Mouse (Mus musculus): ENCODE measurements around the gene Tmem132e. TPM values are rescaled to one million over a fixed set of nuclear protein-coding genes. Genes with fewer than 3 reads are reported as not detected.
A peak's percentile ranks its signal among the peaks of the same experiment; 100 is the strongest.

The Tmem132e gene
- polyA plus RNA-seq, 1 experiment from 2014 or later: 0.40 TPM

DNA sequence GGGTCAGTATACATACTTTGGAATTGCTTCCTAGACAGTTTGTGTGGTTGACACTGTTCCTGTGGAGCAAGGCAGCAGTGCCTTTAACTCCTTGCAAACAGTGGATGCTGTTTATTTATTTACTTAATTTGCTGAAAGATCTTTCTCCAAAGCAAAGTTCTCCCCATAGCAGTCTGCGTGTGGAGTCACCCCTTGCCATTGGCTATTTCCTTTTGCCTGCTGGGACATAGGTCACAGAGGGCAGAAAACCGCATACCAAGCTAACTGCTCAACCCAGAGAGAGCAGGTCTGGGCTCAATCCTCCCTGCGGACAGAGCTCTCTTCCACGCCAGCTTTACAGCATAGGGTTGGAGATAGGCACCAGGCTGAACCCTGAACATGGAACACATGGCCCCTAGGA is 34.8 kb downstream of the Tmem132e start:
- Histone ChIP-seq H3K9me3 (ENCODE audit: low read length) (no peaks in the 10 kb centered on the region), H3K4me3 (ENCODE audit: low read length) (no peak overlapping the region), H3K9ac (replicated peaks; ENCODE audit: low read length) (no peak overlapping the region), H3K27me3 (ENCODE audit: insufficient read depth, low read length) (no peaks in the 10 kb centered on the region), H3K27ac (ENCODE audit: low read length) (no peak overlapping the region), H3K4me1 (ENCODE audit: insufficient read depth, low read length) (no peaks in the 10 kb centered on the region; the same call in 1 of the 2 replicates), H3K4me2 (replicated peaks; ENCODE audit: low read depth, low read length) (no peak overlapping the region), H3K36me3 (ENCODE audit: insufficient read depth, low read length) (no peaks in the 10 kb centered on the region)
- ATAC-seq (ENCODE audit: low FRiP score, low TSS enrichment): no peak
- 28% methylated on average over 4 of the region's 4 CpGs for WGBS

DNA sequence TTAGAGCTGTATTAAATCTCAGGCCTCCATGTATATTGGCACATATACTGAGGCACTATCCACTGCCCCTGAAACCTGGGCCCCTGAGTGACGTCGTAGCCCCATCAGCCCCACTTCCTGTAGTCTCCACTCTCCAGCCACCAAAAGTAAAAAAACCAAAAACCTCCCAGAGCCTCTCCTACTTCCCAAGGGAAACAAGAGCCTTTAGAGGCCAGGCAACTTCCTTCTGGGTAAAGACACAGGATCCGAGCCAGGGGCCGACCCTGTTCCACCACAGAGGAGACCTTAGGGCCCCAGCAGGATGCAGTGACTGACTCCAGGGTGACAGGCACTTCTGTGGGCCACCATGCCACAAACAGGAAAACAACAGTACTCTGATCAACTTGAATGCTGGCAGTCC is 40.1 kb downstream of the Tmem132e start:
- no peak for ATAC-seq (ENCODE audit: low FRiP score, low TSS enrichment)
- no peak overlapping the region for H3K27ac ChIP-seq (ENCODE audit: low read length)
- H3K9ac ChIP-seq (replicated peaks; ENCODE audit: low read length): no peak overlapping the region
- H3K4me1 ChIP-seq (ENCODE audit: insufficient read depth, low read length): no peaks in the 10 kb centered on the region
- peaks cover 25% of the 10 kb centered on the region for H3K27me3 ChIP-seq (ENCODE audit: insufficient read depth, low read length)
- H3K9me3 ChIP-seq (ENCODE audit: low read length): no peaks in the 10 kb centered on the region
- H3K36me3 ChIP-seq (ENCODE audit: insufficient read depth, low read length): no peaks in the 10 kb centered on the region
- no peak overlapping the region for H3K4me3 ChIP-seq (ENCODE audit: low read length)
- 33% methylated on average over 4 of the region's 4 CpGs for WGBS
- H3K4me2 ChIP-seq (replicated peaks; ENCODE audit: low read depth, low read length): no peak overlapping the region

DNA sequence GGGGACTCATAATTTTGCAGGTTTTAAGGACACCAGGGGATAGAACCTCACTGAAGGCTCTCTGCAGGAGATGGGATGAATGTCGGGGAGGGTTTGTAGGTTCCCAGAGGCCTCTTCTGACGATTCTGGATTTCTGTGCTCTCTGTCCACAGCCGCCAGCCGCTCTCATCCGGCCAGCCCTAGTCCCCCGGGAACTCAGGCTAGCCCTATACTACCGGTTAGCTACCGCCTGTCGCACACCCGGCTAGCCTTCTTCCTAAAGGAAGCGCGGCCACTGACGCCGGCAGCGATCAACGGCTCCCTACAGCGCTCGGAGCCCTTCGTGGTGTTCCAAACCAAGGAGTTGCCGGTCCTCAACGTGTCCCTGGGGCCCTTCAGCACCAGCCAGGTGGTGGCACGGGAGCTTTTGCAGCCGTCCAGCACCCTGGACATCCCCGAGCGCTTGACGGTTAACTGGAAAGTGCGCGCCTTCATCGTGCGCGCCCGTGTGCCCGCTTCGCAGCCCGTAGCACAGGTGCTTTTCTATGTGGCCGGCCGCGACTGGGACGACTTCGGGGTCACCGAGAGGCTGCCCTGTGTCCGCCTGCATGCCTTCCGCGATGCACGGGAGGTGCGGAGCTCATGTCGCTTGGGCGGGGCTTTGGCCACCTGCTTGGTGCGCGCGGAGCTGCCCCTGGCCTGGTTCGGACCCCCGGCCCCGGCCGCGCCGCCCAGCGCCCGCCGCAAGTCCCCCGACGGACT is 45.6 kb downstream of the Tmem132e start:
- H3K27me3 ChIP-seq (ENCODE audit: insufficient read depth, low read length): peaks cover 62% of the 10 kb centered on the region
- H3K9ac ChIP-seq (replicated peaks; ENCODE audit: low read length): no peak overlapping the region
- H3K4me1 ChIP-seq (ENCODE audit: insufficient read depth, low read length): peaks cover 11% of the 10 kb centered on the region
- H3K9me3 ChIP-seq (ENCODE audit: low read length): no peaks in the 10 kb centered on the region
- 2% methylated on average over 62 of the region's 62 CpGs for WGBS
- no peaks in the 10 kb centered on the region for H3K36me3 ChIP-seq (ENCODE audit: insufficient read depth, low read length)
- H3K27ac ChIP-seq (ENCODE audit: low read length): no peak overlapping the region
- peak overlapping the region; percentile 44 for H3K4me3 ChIP-seq (ENCODE audit: low read length)
- H3K4me2 ChIP-seq (replicated peaks; ENCODE audit: low read depth, low read length): peak overlapping the region; percentile 58
- ATAC-seq (ENCODE audit: low FRiP score, low TSS enrichment): no peak

DNA sequence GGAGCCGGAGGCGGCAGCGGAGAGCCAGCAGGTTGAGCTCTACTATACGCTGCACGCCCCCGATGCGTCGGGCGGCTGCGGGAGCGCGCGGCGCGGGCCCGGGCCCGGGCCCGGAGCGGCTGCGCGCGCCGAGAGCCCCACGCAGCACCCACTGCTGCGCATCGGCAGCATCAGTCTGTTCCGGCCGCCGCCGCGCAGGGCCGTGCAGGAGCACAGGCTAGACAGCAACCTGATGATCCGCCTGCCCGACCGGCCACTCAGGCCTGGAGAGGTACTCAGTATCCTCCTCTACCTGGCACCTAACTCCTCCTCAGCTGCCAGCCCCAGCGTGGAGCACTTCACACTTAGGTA is 46.1 kb downstream of the Tmem132e start:
- H3K27ac ChIP-seq (ENCODE audit: low read length): no peak overlapping the region
- H3K4me2 ChIP-seq (replicated peaks; ENCODE audit: low read depth, low read length): peak overlapping the region; percentile 58
- 3% methylated on average over 29 of the region's 36 CpGs for WGBS
- no peaks in the 10 kb centered on the region for H3K36me3 ChIP-seq (ENCODE audit: insufficient read depth, low read length)
- H3K9ac ChIP-seq (replicated peaks; ENCODE audit: low read length): no peak overlapping the region
- peaks cover 62% of the 10 kb centered on the region for H3K27me3 ChIP-seq (ENCODE audit: insufficient read depth, low read length)
- H3K9me3 ChIP-seq (ENCODE audit: low read length): no peaks in the 10 kb centered on the region
- ATAC-seq (ENCODE audit: low FRiP score, low TSS enrichment): no peak
- H3K4me3 ChIP-seq (ENCODE audit: low read length): peak overlapping the region; percentile 44
- peaks cover 11% of the 10 kb centered on the region for H3K4me1 ChIP-seq (ENCODE audit: insufficient read depth, low read length)

DNA sequence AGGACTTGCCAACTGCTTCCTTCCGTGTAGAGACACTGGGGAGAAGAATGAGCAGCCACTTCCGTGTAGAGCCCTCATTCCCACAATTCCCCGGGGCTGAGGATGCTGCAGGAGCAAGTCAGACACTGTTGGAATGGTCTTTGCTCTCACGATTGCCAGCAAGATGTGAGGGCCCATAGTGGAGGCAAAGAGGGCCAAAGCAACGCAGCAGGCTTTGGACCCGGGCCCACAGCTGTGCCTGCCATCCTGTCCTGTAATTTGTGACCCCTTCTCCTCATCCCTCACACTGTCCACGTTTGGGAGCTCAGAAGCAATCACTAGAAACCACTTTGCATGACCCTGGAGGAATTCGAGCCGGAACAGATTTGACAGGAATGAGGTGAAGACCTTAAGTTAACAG is 59.8 kb downstream of the Tmem132e start:
- no peak overlapping the region for H3K9ac ChIP-seq (replicated peaks; ENCODE audit: low read length)
- no peak for ATAC-seq (ENCODE audit: low FRiP score, low TSS enrichment)
- no peak overlapping the region for H3K4me3 ChIP-seq (ENCODE audit: low read length)
- H3K36me3 ChIP-seq (ENCODE audit: insufficient read depth, low read length): no peaks in the 10 kb centered on the region
- H3K4me2 ChIP-seq (replicated peaks; ENCODE audit: low read depth, low read length): no peak overlapping the region
- 48% methylated on average over 9 of the region's 9 CpGs for WGBS
- H3K4me1 ChIP-seq (ENCODE audit: insufficient read depth, low read length): 0 out of 2 replicates have a peak, but pooled peaks cover 8% of the 10 kb centered on the region
- no peaks in the 10 kb centered on the region for H3K9me3 ChIP-seq (ENCODE audit: low read length)
- no peaks in the 10 kb centered on the region for H3K27me3 ChIP-seq (ENCODE audit: insufficient read depth, low read length)
- H3K27ac ChIP-seq (ENCODE audit: low read length): no peak overlapping the region

DNA sequence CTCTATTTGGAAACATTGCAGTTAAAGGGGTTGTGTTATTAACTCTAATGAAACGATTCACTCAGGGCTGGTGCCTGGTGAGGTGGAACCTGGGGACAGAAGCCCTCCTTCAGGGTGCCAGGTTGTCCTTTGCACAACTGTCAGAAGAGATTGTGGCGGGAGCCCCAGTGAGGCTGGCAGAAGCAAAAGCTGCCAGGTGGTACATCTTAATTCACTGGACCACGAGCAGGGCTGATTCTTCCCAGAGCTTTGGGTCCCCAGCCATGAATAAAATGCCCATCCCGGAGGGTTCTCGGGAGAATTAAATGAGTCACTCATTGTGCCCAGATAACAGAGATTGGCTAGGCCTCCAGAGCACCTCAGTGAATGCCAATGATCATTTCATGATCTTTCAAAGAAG is 63.8 kb downstream of the Tmem132e start:
- Histone ChIP-seq H3K36me3 (ENCODE audit: insufficient read depth, low read length) (no peaks in the 10 kb centered on the region), H3K9ac (replicated peaks; ENCODE audit: low read length) (no peak overlapping the region), H3K9me3 (ENCODE audit: low read length) (no peaks in the 10 kb centered on the region), H3K27me3 (ENCODE audit: insufficient read depth, low read length) (no peaks in the 10 kb centered on the region), H3K27ac (ENCODE audit: low read length) (no peak overlapping the region), H3K4me1 (ENCODE audit: insufficient read depth, low read length) (0 out of 2 replicates have a peak, but pooled peaks cover 10% of the 10 kb centered on the region), H3K4me3 (ENCODE audit: low read length) (no peak overlapping the region), H3K4me2 (replicated peaks; ENCODE audit: low read depth, low read length) (no peak overlapping the region)
- no peak for ATAC-seq (ENCODE audit: low FRiP score, low TSS enrichment)
- WGBS: 42% methylated on average over 5 of the region's 5 CpGs

DNA sequence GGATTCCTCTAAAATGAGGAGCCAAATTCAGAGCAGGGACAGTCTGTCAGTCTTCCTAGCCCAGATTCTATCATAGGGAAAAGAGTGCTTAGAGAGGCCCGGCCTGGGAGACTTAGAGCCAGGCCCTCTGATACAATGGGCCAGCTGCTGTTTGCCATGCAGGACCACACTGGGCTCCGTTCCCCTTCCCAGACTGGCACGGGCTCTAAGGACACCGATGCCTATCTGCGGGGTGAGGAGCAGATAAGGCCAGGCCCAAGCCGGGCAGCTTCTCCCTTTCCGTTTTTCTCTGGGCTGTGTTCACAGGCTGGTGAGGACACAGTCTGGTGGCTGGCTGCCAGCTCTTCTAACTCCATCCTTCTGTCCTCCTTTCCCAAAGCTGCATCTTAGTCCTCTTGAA is 64.5 kb downstream of the Tmem132e start:
- Histone ChIP-seq H3K9ac (replicated peaks; ENCODE audit: low read length) (no peak overlapping the region), H3K27ac (ENCODE audit: low read length) (no peak overlapping the region), H3K4me3 (ENCODE audit: low read length) (no peak overlapping the region), H3K27me3 (ENCODE audit: insufficient read depth, low read length) (no peaks in the 10 kb centered on the region), H3K4me2 (replicated peaks; ENCODE audit: low read depth, low read length) (no peak overlapping the region), H3K4me1 (ENCODE audit: insufficient read depth, low read length) (0 out of 2 replicates have a peak, but pooled peaks cover 10% of the 10 kb centered on the region), H3K9me3 (ENCODE audit: low read length) (no peaks in the 10 kb centered on the region), H3K36me3 (ENCODE audit: insufficient read depth, low read length) (no peaks in the 10 kb centered on the region)
- ATAC-seq (ENCODE audit: low FRiP score, low TSS enrichment): no peak
- WGBS: 76% methylated on average over 7 of the region's 7 CpGs

DNA sequence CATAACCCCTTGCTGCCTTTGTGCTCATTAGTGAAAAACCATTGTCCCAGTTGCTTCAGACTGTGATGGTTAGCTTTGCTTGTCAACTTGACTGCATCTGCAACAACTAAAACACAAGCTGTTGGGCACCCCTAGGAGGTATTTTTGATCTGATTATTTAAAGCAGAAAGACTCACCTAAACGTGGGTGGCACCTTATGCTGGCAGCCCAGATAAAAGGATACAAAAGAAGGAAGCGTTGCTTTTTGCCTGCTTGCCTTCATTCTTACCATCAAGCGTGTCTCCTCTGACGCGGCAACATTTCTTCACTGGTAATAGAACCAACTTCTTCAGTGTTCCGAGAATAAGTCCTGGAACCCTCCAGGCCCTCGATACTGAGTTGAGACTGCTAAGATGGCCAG is 72.6 kb downstream of the Tmem132e start:
- no peak overlapping the region for H3K4me2 ChIP-seq (replicated peaks; ENCODE audit: low read depth, low read length)
- H3K9ac ChIP-seq (replicated peaks; ENCODE audit: low read length): no peak overlapping the region
- H3K9me3 ChIP-seq (ENCODE audit: low read length): no peaks in the 10 kb centered on the region
- ATAC-seq (ENCODE audit: low FRiP score, low TSS enrichment): no peak
- no peak overlapping the region for H3K4me3 ChIP-seq (ENCODE audit: low read length)
- no peak overlapping the region for H3K27ac ChIP-seq (ENCODE audit: low read length)
- H3K36me3 ChIP-seq (ENCODE audit: insufficient read depth, low read length): no peaks in the 10 kb centered on the region
- 84% methylated on average over 7 of the region's 7 CpGs for WGBS
- H3K27me3 ChIP-seq (ENCODE audit: insufficient read depth, low read length): no peaks in the 10 kb centered on the region
- no peaks in the 10 kb centered on the region for H3K4me1 ChIP-seq (ENCODE audit: insufficient read depth, low read length)

DNA sequence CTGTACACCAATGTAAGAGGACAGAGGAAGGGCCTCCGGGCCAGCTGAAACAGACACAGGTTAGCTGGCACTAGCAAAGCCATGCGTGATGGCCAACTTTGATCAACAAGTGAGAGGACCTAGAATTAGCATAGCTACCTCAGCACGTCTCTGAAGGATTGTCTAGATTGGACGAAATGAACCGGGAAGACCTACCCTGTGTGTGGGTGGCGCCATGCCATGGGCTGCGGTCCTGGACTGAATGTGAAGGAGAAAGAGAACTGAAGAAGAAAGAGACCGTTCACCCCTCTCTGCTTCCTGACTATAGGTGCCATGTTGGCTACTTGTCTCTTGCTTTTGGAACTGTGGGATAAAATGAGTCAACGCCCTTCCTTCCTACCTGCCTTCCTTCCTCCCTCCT is 76.8 kb downstream of the Tmem132e start:
- H3K9ac ChIP-seq (replicated peaks; ENCODE audit: low read length): no peak overlapping the region
- no peaks in the 10 kb centered on the region for H3K4me1 ChIP-seq (ENCODE audit: insufficient read depth, low read length)
- H3K27me3 ChIP-seq (ENCODE audit: insufficient read depth, low read length): no peaks in the 10 kb centered on the region
- H3K36me3 ChIP-seq (ENCODE audit: insufficient read depth, low read length): no peaks in the 10 kb centered on the region
- no peak overlapping the region for H3K4me3 ChIP-seq (ENCODE audit: low read length)
- H3K27ac ChIP-seq (ENCODE audit: low read length): no peak overlapping the region
- no peaks in the 10 kb centered on the region for H3K9me3 ChIP-seq (ENCODE audit: low read length)
- H3K4me2 ChIP-seq (replicated peaks; ENCODE audit: low read depth, low read length): no peak overlapping the region
- 89% methylated on average over 9 of the region's 9 CpGs for WGBS
- ATAC-seq (ENCODE audit: low FRiP score, low TSS enrichment): no peak

DNA sequence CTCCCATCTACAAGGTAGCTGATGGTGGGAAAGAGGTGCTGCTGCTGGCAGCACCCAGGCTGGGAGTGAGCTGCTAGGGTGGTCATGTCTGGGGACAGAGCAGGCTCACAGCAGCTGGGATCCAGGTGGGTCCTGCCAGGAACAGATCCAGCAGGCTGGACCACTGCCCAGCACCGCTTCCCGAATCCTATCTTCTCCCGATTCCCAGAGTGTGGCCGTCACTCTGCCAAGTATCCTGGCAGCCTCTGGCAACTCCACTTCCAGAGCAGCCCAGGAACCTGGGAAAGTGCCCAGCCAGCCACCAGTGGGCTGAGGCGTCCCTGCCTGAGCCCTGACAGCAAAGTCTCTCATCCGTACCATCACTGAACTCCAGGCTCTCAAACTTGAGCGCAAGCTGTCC is 78.5 kb downstream of the Tmem132e start:
- ATAC-seq (ENCODE audit: low FRiP score, low TSS enrichment): no peak

More for the DNA sequence above, 78.5 kb downstream of the Tmem132e start:
- no peaks in the 10 kb centered on the region for H3K4me1 ChIP-seq (ENCODE audit: insufficient read depth, low read length)
- H3K4me3 ChIP-seq (ENCODE audit: low read length): no peak overlapping the region
- no peaks in the 10 kb centered on the region for H3K36me3 ChIP-seq (ENCODE audit: insufficient read depth, low read length)
- 74% methylated on average over 7 of the region's 7 CpGs for WGBS
- H3K27me3 ChIP-seq (ENCODE audit: insufficient read depth, low read length): no peaks in the 10 kb centered on the region
- H3K9me3 ChIP-seq (ENCODE audit: low read length): no peaks in the 10 kb centered on the region
- H3K27ac ChIP-seq (ENCODE audit: low read length): no peak overlapping the region
- H3K4me2 ChIP-seq (replicated peaks; ENCODE audit: low read depth, low read length): no peak overlapping the region
- no peak overlapping the region for H3K9ac ChIP-seq (replicated peaks; ENCODE audit: low read length)
